Mouse (Mus musculus): ENCODE data around the gene Cckar.

DNA sequence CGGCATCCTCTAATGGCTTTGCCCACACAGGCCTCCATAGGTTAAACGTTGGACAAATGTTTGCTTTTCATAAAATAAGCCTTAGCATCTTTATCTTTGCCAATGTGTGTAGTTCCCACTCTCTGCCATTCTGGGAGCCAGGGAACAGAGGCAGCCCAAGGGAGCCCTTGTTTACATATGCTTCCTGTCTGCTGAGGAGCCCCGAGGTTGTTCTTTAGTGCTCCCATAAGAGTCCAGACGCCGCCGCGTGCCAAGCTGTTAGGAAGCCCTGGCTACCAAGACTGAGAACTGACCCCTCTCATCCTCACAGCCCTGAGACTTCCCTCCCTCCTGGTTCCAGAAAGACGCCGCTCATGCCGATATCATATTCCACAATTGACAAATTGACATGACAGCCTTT, 25.4 kb upstream of the Cckar start:
- TF ChIP-seq CTCF (IDR thresholded peaks at IDR 0.05; ENCODE audit: low read depth) (no peak), EP300 (IDR thresholded peaks at IDR 0.05; ENCODE audit: low read depth) (no peak)

All from heart, postnatal 0 days (tissue).